Mouse (Mus musculus): Measurements from ENCODE around the gene Apol9b. TPM values are rescaled to one million over a fixed set of nuclear protein-coding genes. Genes with fewer than 3 reads are reported as not detected.

Apol9b gene
- polyA plus RNA-seq, 1 experiment from 2014 or later: not detected

- H3K4me2 ChIP-seq (replicated peaks): no peak overlapping the region
- H3K27me3 ChIP-seq: no peaks in the 10 kb centered on the region
- H3K4me3 ChIP-seq: no peak overlapping the region
- no peak overlapping the region for H3K27ac ChIP-seq
- H3K9ac ChIP-seq: no peak overlapping the region
- peaks cover 97% of the 10 kb centered on the region for H3K36me3 ChIP-seq
- no peak for ATAC-seq (ENCODE audit: insufficient number of reproducible peaks, insufficient read depth, low FRiP score, low TSS enrichment)
- H3K9me3 ChIP-seq: no peaks in the 10 kb centered on the region
- 94% methylated on average over 16 of the region's 16 CpGs for WGBS
- no peaks in the 10 kb centered on the region for H3K4me1 ChIP-seq
These were observed 36.8 kb downstream of the Apol9b start for GRCm38 (mm10) chr15:77765484-77766093.

GRCm38 (mm10) chr15:77766981-77767380, 38.1 kb downstream of the Apol9b start:
- Histone ChIP-seq H3K9ac (no peak overlapping the region), H3K4me2 (replicated peaks) (no peak overlapping the region), H3K27ac (no peak overlapping the region), H3K27me3 (no peaks in the 10 kb centered on the region), H3K36me3 (peaks cover 99% of the 10 kb centered on the region), H3K4me1 (no peaks in the 10 kb centered on the region), H3K4me3 (no peak overlapping the region), H3K9me3 (no peaks in the 10 kb centered on the region)
- WGBS: 90% methylated on average over 11 of the region's 11 CpGs
- ATAC-seq (ENCODE audit: insufficient number of reproducible peaks, insufficient read depth, low FRiP score, low TSS enrichment): no peak

- no peak overlapping the region for H3K9ac ChIP-seq
- H3K9me3 ChIP-seq: no peaks in the 10 kb centered on the region
- no peak overlapping the region for H3K4me3 ChIP-seq
- WGBS: 94% methylated on average over 5 of the region's 5 CpGs
- H3K36me3 ChIP-seq: peaks cover 93% of the 10 kb centered on the region
- no peak for ATAC-seq (ENCODE audit: insufficient number of reproducible peaks, insufficient read depth, low FRiP score, low TSS enrichment)
- H3K4me2 ChIP-seq (replicated peaks): no peak overlapping the region
- no peaks in the 10 kb centered on the region for H3K27me3 ChIP-seq
- no peak overlapping the region for H3K27ac ChIP-seq
- H3K4me1 ChIP-seq: no peaks in the 10 kb centered on the region
These were observed 41.5 kb downstream of the Apol9b start for GRCm38 (mm10) chr15:77770341-77770740.

GRCm38 (mm10) chr15:77770942-77771341, 42.1 kb downstream of the Apol9b start:
- 91% methylated on average over 9 of the region's 9 CpGs for WGBS
- Histone ChIP-seq H3K27ac (no peak overlapping the region), H3K4me1 (no peaks in the 10 kb centered on the region), H3K27me3 (no peaks in the 10 kb centered on the region), H3K4me2 (replicated peaks) (no peak overlapping the region), H3K9ac (no peak overlapping the region), H3K4me3 (no peak overlapping the region), H3K9me3 (no peaks in the 10 kb centered on the region), H3K36me3 (peaks cover 92% of the 10 kb centered on the region)
- ATAC-seq (ENCODE audit: insufficient number of reproducible peaks, insufficient read depth, low FRiP score, low TSS enrichment): no peak

GRCm38 (mm10) chr15:77773099-77773915, 44.5 kb downstream of the Apol9b start:
- peaks cover 90% of the 10 kb centered on the region for H3K36me3 ChIP-seq
- H3K9ac ChIP-seq: no peak overlapping the region
- H3K9me3 ChIP-seq: no peaks in the 10 kb centered on the region
- 86% methylated on average over 19 of the region's 19 CpGs for WGBS
- ATAC-seq (ENCODE audit: insufficient number of reproducible peaks, insufficient read depth, low FRiP score, low TSS enrichment): no peak
- H3K27ac ChIP-seq: no peak overlapping the region
- no peaks in the 10 kb centered on the region for H3K27me3 ChIP-seq
- no peak overlapping the region for H3K4me3 ChIP-seq
- no peaks in the 10 kb centered on the region for H3K4me1 ChIP-seq
- no peak overlapping the region for H3K4me2 ChIP-seq (replicated peaks)

- peaks cover 89% of the 10 kb centered on the region for H3K36me3 ChIP-seq
- H3K4me2 ChIP-seq (replicated peaks): no peak overlapping the region
- no peak for ATAC-seq (ENCODE audit: insufficient number of reproducible peaks, insufficient read depth, low FRiP score, low TSS enrichment)
- no peaks in the 10 kb centered on the region for H3K9me3 ChIP-seq
- H3K4me3 ChIP-seq: no peak overlapping the region
- no peaks in the 10 kb centered on the region for H3K4me1 ChIP-seq
- H3K27ac ChIP-seq: no peak overlapping the region
- no peak overlapping the region for H3K9ac ChIP-seq
- no peaks in the 10 kb centered on the region for H3K27me3 ChIP-seq
- 91% methylated on average over 10 of the region's 10 CpGs for WGBS
These were observed 45.5 kb downstream of the Apol9b start for GRCm38 (mm10) chr15:77774303-77774702.

GRCm38 (mm10) chr15:77775186-77775963, 46.5 kb downstream of the Apol9b start:
- H3K36me3 ChIP-seq: peaks cover 89% of the 10 kb centered on the region
- H3K9me3 ChIP-seq: no peaks in the 10 kb centered on the region
- no peaks in the 10 kb centered on the region for H3K27me3 ChIP-seq
- H3K4me3 ChIP-seq: no peak overlapping the region
- WGBS: 70% methylated on average over 20 of the region's 20 CpGs
- no peak for ATAC-seq (ENCODE audit: insufficient number of reproducible peaks, insufficient read depth, low FRiP score, low TSS enrichment)
- no peak overlapping the region for H3K4me2 ChIP-seq (replicated peaks)
- no peak overlapping the region for H3K27ac ChIP-seq
- H3K9ac ChIP-seq: no peak overlapping the region
- no peaks in the 10 kb centered on the region for H3K4me1 ChIP-seq

- Histone ChIP-seq H3K36me3 (peaks cover 98% of the 10 kb centered on the region), H3K4me3 (no peak overlapping the region), H3K4me1 (no peaks in the 10 kb centered on the region), H3K4me2 (replicated peaks) (no peak overlapping the region), H3K9ac (no peak overlapping the region), H3K27ac (no peak overlapping the region), H3K9me3 (no peaks in the 10 kb centered on the region), H3K27me3 (no peaks in the 10 kb centered on the region)
- ATAC-seq (ENCODE audit: insufficient number of reproducible peaks, insufficient read depth, low FRiP score, low TSS enrichment): no peak
- WGBS: 83% methylated on average over 11 of the region's 11 CpGs
These were observed 53.7 kb downstream of the Apol9b start for GRCm38 (mm10) chr15:77782449-77783014.

GRCm38 (mm10) chr15:77784039-77784824, 55.4 kb downstream of the Apol9b start:
- Histone ChIP-seq H3K4me1 (no peaks in the 10 kb centered on the region), H3K9me3 (no peaks in the 10 kb centered on the region), H3K9ac (no peak overlapping the region), H3K27me3 (no peaks in the 10 kb centered on the region), H3K4me3 (no peak overlapping the region), H3K36me3 (peaks cover 98% of the 10 kb centered on the region), H3K4me2 (replicated peaks) (no peak overlapping the region), H3K27ac (no peak overlapping the region)
- ATAC-seq (ENCODE audit: insufficient number of reproducible peaks, insufficient read depth, low FRiP score, low TSS enrichment): no peak
- 73% methylated on average over 22 of the region's 22 CpGs for WGBS

- no peaks in the 10 kb centered on the region for H3K4me1 ChIP-seq
- WGBS: 85% methylated on average over 1 of the region's 1 CpGs
- H3K4me2 ChIP-seq (replicated peaks): no peak overlapping the region
- H3K9ac ChIP-seq: no peak overlapping the region
- no peak overlapping the region for H3K27ac ChIP-seq
- no peak for ATAC-seq (ENCODE audit: insufficient number of reproducible peaks, insufficient read depth, low FRiP score, low TSS enrichment)
- H3K36me3 ChIP-seq: peaks cover 98% of the 10 kb centered on the region
- H3K27me3 ChIP-seq: no peaks in the 10 kb centered on the region
- H3K9me3 ChIP-seq: no peaks in the 10 kb centered on the region
- no peak overlapping the region for H3K4me3 ChIP-seq
These were observed 57.0 kb downstream of the Apol9b start for GRCm38 (mm10) chr15:77785807-77786206.
